Mouse (Mus musculus) intestine, postnatal 0 days (tissue): ENCODE results near the gene Tacc2. TPM values are rescaled to one million over a fixed set of nuclear protein-coding genes. Genes with fewer than 3 reads are reported as not detected.

ENCODE experiments used
- ATAC-seq: fragments of 200-750 bp; cut with Nextera tagmentation; 2 replicates; pipeline ENCODE4 v1.8.0; 2017; ENCODE audit warnings: mild to moderate bottlenecking, moderate TSS enrichment, moderate library complexity
- H3K27ac ChIP-seq: fragments of 300-500 bp; sonication (generic); 2 replicates; pipeline ENCODE4 v1.5.1; 2014; ENCODE audit warnings: mild to moderate bottlenecking, low read depth, low read length, moderate library complexity
- H3K27me3 ChIP-seq: fragments of 300-500 bp; sonication (generic); replicated peaks from 2 replicates; pipeline ENCODE4 v1.6.1; 2014; ENCODE audit warnings: low read length, mixed read lengths; ENCODE audit not compliant: control insufficient read depth, insufficient read depth
- H3K36me3 ChIP-seq: fragments of 300-500 bp; sonication (generic); 2 replicates; pipeline ENCODE4 v1.6.1; 2014; ENCODE audit warnings: mild to moderate bottlenecking, moderate library complexity; ENCODE audit not compliant: control insufficient read depth, insufficient read depth
- H3K4me1 ChIP-seq: fragments of 300-500 bp; sonication (generic); replicated peaks from 2 replicates; pipeline ENCODE4 v1.6.1; 2014; ENCODE audit warnings: antibody characterized with exemption, low read length, mixed read lengths; ENCODE audit not compliant: control insufficient read depth, insufficient read depth
- H3K4me2 ChIP-seq: fragments of 300-500 bp; sonication (generic); replicated peaks from 2 replicates; pipeline ENCODE4 v1.6.1; 2014; ENCODE audit warnings: low read depth, mild to moderate bottlenecking, moderate library complexity
- H3K4me3 ChIP-seq: fragments of 300-500 bp; sonication (generic); 2 replicates; pipeline ENCODE4 v1.5.1; 2014; ENCODE audit warnings: low read depth, low read length
- H3K9ac ChIP-seq: fragments of 300-500 bp; sonication (generic); 2 replicates; pipeline ENCODE4 v1.6.1; 2014; ENCODE audit warnings: mild to moderate bottlenecking, low read depth, low read length
- H3K9me3 ChIP-seq: fragments of 300-500 bp; sonication (generic); 2 replicates; pipeline ENCODE4 v1.6.1; 2016; ENCODE audit warnings: mixed run types; ENCODE audit not compliant: control insufficient read depth
- CTCF ChIP-seq: sonication (generic); IDR thresholded peaks from 2 replicates; pipeline ENCODE4 v1.5.1; 2016; ENCODE audit warnings: low read depth, mild to moderate bottlenecking, control low read depth, antibody characterized with exemption, moderate library complexity
- WGBS: fragments of 180-500 bp; shearing (Covaris S2); extraction: QIAGEN DNeasy Blood & Tissue Kit; methylation state at CpG from one replicate; pipeline ENCODE4 v1.1.7; 2014; 5-methylcytosine and 5-hydroxymethylcytosine counted together
- polyA plus RNA-seq: library from polyadenylated mRNA; unstranded; fragments of >200 nt; fragmentation: Nextera tagmentation; extraction: Ambion mirVana; gene quantifications from 2 replicates; pipeline ENCODE4 v1.2.1, GENCODE M21; 2015

The Tacc2 gene
- polyA plus RNA-seq, 1 experiment from 2014 or later: 27.7 TPM

DNA sequence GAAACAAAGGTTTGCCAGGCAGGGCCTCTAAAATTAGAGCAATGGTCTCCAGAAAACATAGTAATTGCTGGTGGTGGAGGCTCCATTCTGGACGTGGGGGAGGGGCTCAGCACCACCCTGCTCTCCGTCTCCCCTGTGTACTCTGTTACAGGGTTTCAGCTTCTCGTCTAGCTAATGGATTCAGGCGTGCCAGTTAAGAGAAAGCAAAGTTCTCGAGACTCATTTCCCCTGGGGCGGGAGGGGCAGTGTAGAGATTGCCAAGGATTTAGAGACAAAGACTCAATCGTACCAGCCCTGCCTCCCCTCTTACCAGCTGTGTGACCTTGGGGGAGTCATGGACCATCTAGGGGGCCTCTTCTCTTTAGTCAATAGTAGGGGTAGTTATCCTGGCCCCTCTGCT, 72.0 kb downstream of the Tacc2 start:
- no peaks in the 10 kb centered on the region; the same call in 1 of the 2 replicates for H3K36me3 ChIP-seq
- 22% methylated on average over 7 of the region's 7 CpGs for WGBS
- H3K27ac ChIP-seq: no peak overlapping the region
- H3K9me3 ChIP-seq: no peaks in the 10 kb centered on the region
- no peak for TF ChIP-seq CTCF
- ATAC-seq: no peak
- peak overlapping the region; percentile 27; the same call in 1 of the 2 replicates for H3K4me2 ChIP-seq
- H3K27me3 ChIP-seq: no peaks in the 10 kb centered on the region
- no peak overlapping the region for H3K4me3 ChIP-seq
- no peak overlapping the region for H3K9ac ChIP-seq
- H3K4me1 ChIP-seq: peaks cover 16% of the 10 kb centered on the region; the same call in 1 of the 2 replicates

DNA sequence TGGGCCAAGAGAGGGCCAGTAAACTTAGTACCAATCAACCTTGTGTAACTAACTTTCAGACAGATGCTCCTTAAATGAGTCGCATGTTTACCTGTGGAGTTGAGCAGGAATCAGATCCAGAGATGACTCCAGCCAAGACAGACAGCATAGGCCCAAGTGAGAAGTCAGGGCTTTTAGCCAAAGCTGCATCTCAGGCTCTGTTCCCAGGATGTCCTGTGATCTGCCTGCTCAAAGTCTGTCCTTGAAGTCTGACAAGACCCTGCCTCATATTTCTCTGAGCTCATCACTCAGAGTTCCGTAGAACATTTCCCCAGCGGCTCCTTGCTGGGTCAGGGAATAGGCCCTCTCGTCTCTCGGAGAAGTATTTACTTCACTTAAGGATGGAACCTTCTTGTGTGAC, 73.4 kb downstream of the Tacc2 start:
- H3K36me3 ChIP-seq: no peaks in the 10 kb centered on the region; the same call in 1 of the 2 replicates
- WGBS: 91% methylated on average over 5 of the region's 5 CpGs
- H3K9me3 ChIP-seq: no peaks in the 10 kb centered on the region
- H3K27me3 ChIP-seq: no peaks in the 10 kb centered on the region
- no peak overlapping the region for H3K4me3 ChIP-seq
- no peak overlapping the region for H3K9ac ChIP-seq
- H3K4me1 ChIP-seq: peaks cover 21% of the 10 kb centered on the region; the same call in 1 of the 2 replicates
- TF ChIP-seq CTCF: no peak
- no peak overlapping the region for H3K27ac ChIP-seq
- no peak overlapping the region for H3K4me2 ChIP-seq
- no peak for ATAC-seq

DNA sequence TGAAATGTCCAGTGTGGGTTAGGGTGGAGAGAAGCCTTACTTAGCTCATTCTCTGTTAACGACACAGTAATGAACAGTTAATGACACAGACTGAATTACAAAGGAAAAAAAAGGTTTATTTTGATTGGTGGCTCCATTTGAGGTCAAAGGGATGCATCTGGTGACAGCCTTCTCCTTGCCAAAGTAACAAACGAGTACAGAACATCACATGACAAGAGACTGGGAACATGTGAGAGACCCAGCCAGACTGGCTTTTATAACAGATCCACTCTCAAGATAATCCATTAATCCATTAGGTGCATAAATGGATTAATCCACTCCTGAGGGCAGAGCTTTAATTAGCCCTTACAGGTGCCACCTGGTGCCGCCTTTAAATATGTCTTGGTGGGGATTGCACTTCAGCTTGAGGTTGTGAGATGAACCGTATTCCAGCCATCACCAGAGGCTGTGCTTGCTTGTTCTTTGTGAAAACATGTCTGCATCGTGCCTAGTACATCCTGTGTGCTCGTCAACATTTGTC, 75.9 kb downstream of the Tacc2 start:
- no peak for TF ChIP-seq CTCF
- peaks cover 16% of the 10 kb centered on the region for H3K4me1 ChIP-seq
- H3K9me3 ChIP-seq: no peaks in the 10 kb centered on the region
- H3K9ac ChIP-seq: no peak overlapping the region
- H3K27ac ChIP-seq: no peak overlapping the region
- no peak overlapping the region for H3K4me3 ChIP-seq
- WGBS: 74% methylated on average over 6 of the region's 6 CpGs
- no peaks in the 10 kb centered on the region for H3K27me3 ChIP-seq
- H3K4me2 ChIP-seq: no peak overlapping the region
- no peak for ATAC-seq
- H3K36me3 ChIP-seq: no peaks in the 10 kb centered on the region; the same call in 1 of the 2 replicates

DNA sequence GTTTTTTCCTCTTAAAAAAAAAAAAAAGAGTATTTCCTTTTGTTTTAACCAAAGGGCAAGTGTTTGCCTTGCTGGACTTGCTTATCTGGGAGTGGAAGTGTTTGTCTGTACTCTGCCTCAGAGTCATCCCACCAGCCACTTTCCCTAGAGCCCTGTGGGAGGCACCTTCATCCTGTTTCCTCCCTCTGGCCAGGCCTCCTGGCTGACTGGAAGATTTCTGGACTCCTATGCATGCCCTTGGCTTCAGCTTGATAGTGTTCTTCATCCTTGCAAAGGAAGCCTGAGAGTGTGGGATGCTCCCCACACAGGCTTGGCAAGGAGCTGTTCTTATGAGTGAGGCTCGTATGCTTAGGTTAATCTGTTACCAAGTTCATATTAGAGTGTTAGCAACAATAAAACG, 77.3 kb downstream of the Tacc2 start:
- H3K4me3 ChIP-seq: no peak overlapping the region
- no peaks in the 10 kb centered on the region for H3K9me3 ChIP-seq
- H3K9ac ChIP-seq: no peak overlapping the region
- H3K27ac ChIP-seq: no peak overlapping the region
- TF ChIP-seq CTCF: no peak
- ATAC-seq: peak; percentile 39
- H3K36me3 ChIP-seq: no peaks in the 10 kb centered on the region; the same call in none of the 2 replicates
- WGBS: 24% methylated on average over 2 of the region's 2 CpGs
- peaks cover 7% of the 10 kb centered on the region for H3K4me1 ChIP-seq
- no peaks in the 10 kb centered on the region for H3K27me3 ChIP-seq
- no peak overlapping the region for H3K4me2 ChIP-seq

DNA sequence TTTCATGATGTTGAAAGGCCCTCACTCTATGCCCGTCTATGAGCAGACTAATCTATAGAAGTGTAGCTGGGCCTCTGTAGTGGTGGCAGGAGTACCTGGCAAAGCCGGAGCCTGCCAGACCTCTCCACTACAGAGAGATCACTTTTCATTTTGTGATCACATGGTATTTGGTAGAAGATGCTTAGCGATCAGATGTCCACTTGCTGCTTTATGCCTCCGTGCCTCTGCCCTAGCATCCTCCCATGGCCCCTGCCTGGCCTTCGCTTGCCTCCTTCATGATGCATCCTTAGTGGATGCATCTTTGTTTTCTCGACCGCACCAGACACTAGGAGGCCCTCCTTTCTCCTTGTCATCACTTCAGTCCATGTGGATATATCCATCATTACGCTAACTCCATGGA, 79.7 kb downstream of the Tacc2 start:
- Histone ChIP-seq H3K27me3 (no peaks in the 10 kb centered on the region), H3K4me2 (no peak overlapping the region), H3K4me1 (peaks cover 7% of the 10 kb centered on the region), H3K9me3 (no peaks in the 10 kb centered on the region), H3K9ac (no peak overlapping the region), H3K27ac (no peak overlapping the region), H3K36me3 (no peaks in the 10 kb centered on the region; the same call in 1 of the 2 replicates), H3K4me3 (no peak overlapping the region)
- no peak for TF ChIP-seq CTCF
- no peak for ATAC-seq
- WGBS: 90% methylated on average over 8 of the region's 8 CpGs

DNA sequence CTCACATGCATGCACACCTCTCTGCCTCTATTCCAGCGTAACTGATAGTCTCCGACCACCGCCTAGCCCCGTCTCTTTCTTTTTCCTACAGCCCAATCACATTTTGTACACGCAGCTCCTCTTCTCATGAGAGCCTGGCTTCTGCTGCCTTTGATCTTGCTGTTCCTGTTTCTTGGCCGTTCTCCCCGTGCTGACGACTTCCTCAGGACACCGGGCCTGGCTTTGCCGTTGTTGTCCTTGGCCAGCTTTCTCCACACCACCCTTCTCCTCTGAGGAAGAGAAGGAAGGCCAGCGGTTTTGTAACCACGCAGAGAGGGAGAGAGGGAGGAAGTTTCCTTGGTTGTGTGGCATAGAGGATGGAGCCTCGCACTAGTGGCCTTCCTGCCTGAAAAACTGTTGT, 80.5 kb downstream of the Tacc2 start:
- TF ChIP-seq CTCF: no peak
- ATAC-seq: no peak
- Histone ChIP-seq H3K27ac (no peak overlapping the region), H3K4me3 (no peak overlapping the region), H3K9me3 (no peaks in the 10 kb centered on the region), H3K27me3 (no peaks in the 10 kb centered on the region), H3K4me1 (peaks cover 7% of the 10 kb centered on the region), H3K9ac (no peak overlapping the region), H3K36me3 (no peaks in the 10 kb centered on the region; the same call in 1 of the 2 replicates), H3K4me2 (no peak overlapping the region)
- 80% methylated on average over 13 of the region's 13 CpGs for WGBS
